In the genomic region with DNA sequence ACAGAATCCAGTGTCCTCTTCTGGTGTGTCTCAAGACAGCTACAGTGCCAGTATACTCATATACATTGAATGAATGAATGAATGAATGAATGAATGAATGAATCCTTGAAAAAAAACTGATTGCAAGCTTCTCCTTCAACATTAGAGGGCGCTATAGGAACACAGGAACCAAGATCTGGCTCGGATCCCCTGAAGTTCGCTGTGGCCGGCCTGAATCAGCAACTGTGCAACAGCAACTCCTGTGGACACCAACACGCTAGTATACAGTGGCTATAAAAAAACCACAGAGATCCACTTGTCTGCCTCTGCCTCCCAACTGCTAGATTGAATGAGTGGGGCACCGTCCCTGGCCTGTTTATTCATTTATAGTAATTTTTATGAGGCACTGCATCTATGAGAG, we compare ENCODE assay signal across 1 mouse cellular context.
TF ChIP-seq lines count a peak whose summit lies in the region.

No protein-coding gene starts in this region.

TF ChIP-seq in ES-E14, 5 proteins besides CTCF, POLR2A, EP300 and RAD21 (continued from another document):
- TF ChIP-seq HCFC1 (IDR thresholded peaks at IDR 0.05; ENCODE audit: borderline replicate concordance, insufficient read depth, low read length) (no peak), ZNF384 (IDR thresholded peaks at IDR 0.05; ENCODE audit: low read depth, low read length) (peak; percentile 93), ZC3H11A (IDR thresholded peaks at IDR 0.05; ENCODE audit: borderline replicate concordance, low read depth, low read length) (peak; percentile 91)
